Mouse (Mus musculus) liver, adult 2 months (tissue): ENCODE data around the gene Per1. TPM values are rescaled to one million over a fixed set of nuclear protein-coding genes. Genes with fewer than 3 reads are reported as not detected.

ENCODE experiments used
- DNase-seq: peaks from one replicate; pipeline ENCODE4 v3.0.0-alpha.2; 2011; ENCODE audit warnings: low read depth, low spot score; ENCODE audit errors: extremely low read depth
- H3K27ac ChIP-seq: fragments of 200-500 bp; replicated peaks from 2 replicates; pipeline ENCODE4 v1.5.1; 2012; ENCODE audit warnings: low read depth, mild to moderate bottlenecking, control low read depth, inconsistent platforms, low read length; ENCODE audit not compliant: insufficient read depth
- H3K27me3 ChIP-seq: fragments of 200-500 bp; 2 replicates; pipeline ENCODE4 v1.6.1; 2012; ENCODE audit warnings: mild to moderate bottlenecking, moderate library complexity, low read length, inconsistent platforms; ENCODE audit not compliant: control insufficient read depth, insufficient read depth
- H3K36me3 ChIP-seq: fragments of 200-500 bp; 2 replicates; pipeline ENCODE4 v1.6.1; 2012; ENCODE audit warnings: low read length, inconsistent platforms; ENCODE audit not compliant: control insufficient read depth, insufficient read depth
- H3K4me1 ChIP-seq: fragments of 200-500 bp; 2 replicates; pipeline ENCODE4 v1.6.1; 2011; ENCODE audit warnings: low read length; ENCODE audit not compliant: control insufficient read depth, insufficient read depth
- H3K4me3 ChIP-seq: fragments of 200-500 bp; 2 replicates; pipeline ENCODE4 v1.5.1; 2011; ENCODE audit warnings: low read depth, mild to moderate bottlenecking, control low read depth, low read length, moderate library complexity; ENCODE audit not compliant: insufficient read depth
- H3K79me2 ChIP-seq: fragments of 200-500 bp; 2 replicates; pipeline ENCODE4 v1.6.1; 2012; ENCODE audit warnings: inconsistent platforms, mild to moderate bottlenecking, low read length, moderate library complexity; ENCODE audit not compliant: control insufficient read depth, insufficient read depth
- H3K9ac ChIP-seq: fragments of 200-500 bp; 2 replicates; pipeline ENCODE4 v1.6.1; 2012; ENCODE audit warnings: low read depth, mild to moderate bottlenecking, control low read depth, inconsistent platforms, low read length
- CTCF ChIP-seq: fragments of 200-500 bp; IDR thresholded peaks from 2 replicates; pipeline ENCODE4 v1.5.1; 2011; ENCODE audit warnings: low read depth, low read length, control low read depth
- POLR2A ChIP-seq: fragments of 200-500 bp; IDR thresholded peaks from 2 replicates; pipeline ENCODE4 v1.6.1; 2011; ENCODE audit warnings: low read length, control low read depth; ENCODE audit not compliant: insufficient read depth; ENCODE audit errors: extremely low read depth
- WGBS: fragments of 180-500 bp; shearing (Covaris S2); methylation state at CpG from one replicate; pipeline ENCODE4 v1.1.7; 2018; 5-methylcytosine and 5-hydroxymethylcytosine counted together
- polyA plus RNA-seq: library from polyadenylated mRNA; depleted of rRNA; stranded (reverse); fragments of >200 nt; gene quantifications from 2 replicates; pipeline ENCODE4 v1.2.3, GENCODE M21; 2012
- total RNA-seq: library from RNA; depleted of rRNA; stranded (reverse); fragments of >200 nt; gene quantifications from 2 replicates; pipeline ENCODE4 v1.2.3, GENCODE M21; 2014

The Per1 gene
- total and polyA plus RNA-seq, 2 experiments = 4.6 to 8.0 TPM

GRCm38 (mm10) chr11:69088856-69089615, 6.0 kb upstream of the Per1 start:
- H3K4me1 ChIP-seq = peaks cover 15% of the 10 kb centered on the region
- no peaks in the 10 kb centered on the region for H3K27me3 ChIP-seq
- H3K36me3 ChIP-seq = peaks cover 2% of the 10 kb centered on the region; the same call in 1 of the 2 replicates
- peak overlapping the region; percentile 97 for H3K27ac ChIP-seq
- WGBS = 8% methylated on average over 25 of the region's 25 CpGs
- TF ChIP-seq CTCF = no peak
- no peak for TF ChIP-seq POLR2A
- peaks cover 16% of the 10 kb centered on the region for H3K79me2 ChIP-seq
- DNase-seq = no peak
- H3K4me3 ChIP-seq = peak overlapping the region; percentile 96
- peak overlapping the region; percentile 100 for H3K9ac ChIP-seq

- DNase-seq = no peak
- WGBS = 78% methylated on average over 12 of the region's 12 CpGs
- H3K27ac ChIP-seq = no peak overlapping the region
Measured at GRCm38 (mm10) chr11:69089616-69090290, 5.3 kb upstream of the Per1 start.

GRCm38 (mm10) chr11:69090367-69090766, 4.7 kb upstream of the Per1 start:
- Histone ChIP-seq H3K4me1 (peaks cover 15% of the 10 kb centered on the region), H3K9ac (no peak overlapping the region), H3K4me3 (no peak overlapping the region), H3K79me2 (peaks cover 16% of the 10 kb centered on the region), H3K36me3 (peaks cover 2% of the 10 kb centered on the region; the same call in 1 of the 2 replicates), H3K27me3 (no peaks in the 10 kb centered on the region), H3K27ac (no peak overlapping the region)
- no peak for DNase-seq
- WGBS = 68% methylated on average over 6 of the region's 6 CpGs
- TF ChIP-seq CTCF = no peak
- TF ChIP-seq POLR2A = no peak

More at GRCm38 (mm10) chr11:69089616-69090290, 5.3 kb upstream of the Per1 start:
- H3K4me3 ChIP-seq = peak overlapping the region; percentile 96
- TF ChIP-seq CTCF (no peak), POLR2A (no peak)
- H3K9ac ChIP-seq = peak overlapping the region; percentile 100
- peaks cover 16% of the 10 kb centered on the region for H3K79me2 ChIP-seq
- peaks cover 15% of the 10 kb centered on the region for H3K4me1 ChIP-seq
- H3K27me3 ChIP-seq = no peaks in the 10 kb centered on the region
- peaks cover 2% of the 10 kb centered on the region; the same call in 1 of the 2 replicates for H3K36me3 ChIP-seq

- no peaks in the 10 kb centered on the region for H3K27me3 ChIP-seq
- no peak overlapping the region for H3K4me3 ChIP-seq
- no peak for DNase-seq
- H3K9ac ChIP-seq = no peak overlapping the region
- peaks cover 15% of the 10 kb centered on the region for H3K4me1 ChIP-seq
- no peak overlapping the region for H3K27ac ChIP-seq
- peaks cover 16% of the 10 kb centered on the region for H3K79me2 ChIP-seq
- peaks cover 2% of the 10 kb centered on the region; the same call in 1 of the 2 replicates for H3K36me3 ChIP-seq
- no peak for TF ChIP-seq CTCF
- no peak for TF ChIP-seq POLR2A
- WGBS = 65% methylated on average over 7 of the region's 7 CpGs
Measured at GRCm38 (mm10) chr11:69091566-69092385, 3.2 kb upstream of the Per1 start.

- Histone ChIP-seq H3K9ac (no peak overlapping the region), H3K27me3 (no peaks in the 10 kb centered on the region), H3K4me1 (peaks cover 15% of the 10 kb centered on the region), H3K79me2 (peaks cover 16% of the 10 kb centered on the region), H3K4me3 (no peak overlapping the region), H3K36me3 (peaks cover 2% of the 10 kb centered on the region; the same call in 1 of the 2 replicates), H3K27ac (no peak overlapping the region; the same call in 1 of the 2 replicates)
- WGBS = 4% methylated on average over 3 of the region's 3 CpGs
- TF ChIP-seq POLR2A = no peak
- TF ChIP-seq CTCF = peak; percentile 88
- peak; percentile 68 for DNase-seq
Measured at GRCm38 (mm10) chr11:69092386-69092751, 2.6 kb upstream of the Per1 start.
